Mouse (Mus musculus) heart, adult 2 months (tissue): ENCODE measurements around the gene Cd300ld4. TPM values are rescaled to one million over a fixed set of nuclear protein-coding genes. Genes with fewer than 3 reads are reported as not detected.
"Not testable (repeated sequence)": the region's sequence is repeated elsewhere in the genome, so short reads cannot be mapped to it uniquely, and the experiment has no call there.

Source experiments
- DNase-seq, 2 experiments: peaks; one replicate each; pipeline ENCODE4 v3.0.0; 2021
- H3K27ac ChIP-seq: fragments of 200-600 bp; 2 replicates; pipeline ENCODE4 v1.8.1; 2022
- H3K27me3 ChIP-seq: fragments of 200-500 bp; 2 replicates; pipeline ENCODE4 v1.6.1; 2012; ENCODE audit warnings: mild to moderate bottlenecking, low read length, inconsistent platforms, mixed read lengths; ENCODE audit not compliant: control insufficient read depth, insufficient read depth
- H3K36me3 ChIP-seq: fragments of 200-500 bp; 2 replicates; pipeline ENCODE4 v1.6.1; 2012; ENCODE audit warnings: low read length, inconsistent platforms; ENCODE audit not compliant: control insufficient read depth, insufficient read depth
- H3K4me1 ChIP-seq: fragments of 200-500 bp; 2 replicates; pipeline ENCODE4 v1.6.1; 2011; ENCODE audit warnings: low read length; ENCODE audit not compliant: control insufficient read depth, insufficient read depth
- H3K4me3 ChIP-seq: fragments of 200-600 bp; 2 replicates; pipeline ENCODE4 v1.8.1; 2022
- H3K79me2 ChIP-seq: fragments of 200-500 bp; replicated peaks from 2 replicates; pipeline ENCODE4 v1.6.1; 2012; ENCODE audit warnings: mild to moderate bottlenecking, inconsistent platforms, low read length, moderate library complexity, mixed read lengths; ENCODE audit not compliant: control insufficient read depth, insufficient read depth
- H3K9ac ChIP-seq: fragments of 200-500 bp; 2 replicates; pipeline ENCODE4 v1.6.1; 2012; ENCODE audit warnings: low read depth, mild to moderate bottlenecking, control low read depth, inconsistent platforms, low read length, mixed read lengths
- CTCF ChIP-seq: fragments of 200-600 bp; IDR thresholded peaks from 2 replicates; pipeline ENCODE4 v1.8.1; 2022; ENCODE audit warnings: antibody characterized with exemption, mild to moderate bottlenecking, moderate library complexity
- EP300 ChIP-seq: fragments of 200-500 bp; IDR thresholded peaks from 2 replicates; pipeline ENCODE4 v1.6.1; 2011; ENCODE audit warnings: low read depth, low read length, control low read depth; ENCODE audit not compliant: insufficient read depth
- POLR2A ChIP-seq: fragments of 200-500 bp; IDR thresholded peaks from 2 replicates; pipeline ENCODE4 v1.6.1; 2011; ENCODE audit warnings: mild to moderate bottlenecking, low read depth, low read length, control low read depth; ENCODE audit not compliant: insufficient read depth
- WGBS: fragments of 180-500 bp; shearing (Covaris S2); methylation state at CpG from one replicate; pipeline ENCODE4 v1.1.7; 2018; 5-methylcytosine and 5-hydroxymethylcytosine counted together
- intact Hi-C: fragments of 180-260 bp; cut with DNase I; formaldehyde crosslinking; loops from one replicate; pipeline ENCODE4 v1.15.1; 2025
- polyA plus RNA-seq: library from polyadenylated mRNA; depleted of rRNA; stranded (reverse); fragments of >200 nt; gene quantifications from 2 replicates; pipeline ENCODE4 v1.2.3, GENCODE M21; 2012
- total RNA-seq, 2 experiments: library from RNA; stranded (reverse); gene quantifications; 2 replicates each; pipeline ENCODE4 v1.2.3; 2021

The Cd300ld4 gene
- total and polyA plus RNA-seq, 3 experiments = 0.47 to 1.1 (median 0.52) TPM

- intact Hi-C loops = no loop called here
- WGBS = 4% methylated on average over 9 of the region's 9 CpGs
- Histone ChIP-seq H3K4me1 (no peaks in the 10 kb centered on the region), H3K27me3 (no peaks in the 10 kb centered on the region), H3K9ac (no peak overlapping the region), H3K79me2 (no peaks in the 10 kb centered on the region), H3K4me3 (no peak overlapping the region), H3K27ac (no peak overlapping the region), H3K36me3 (no peaks in the 10 kb centered on the region)
- no peak for DNase-seq
- no peak for TF ChIP-seq POLR2A
Measured at GRCm38 (mm10) chr11:115052206-115052605, 25.4 kb upstream of the Cd300ld4 start.

GRCm38 (mm10) chr11:115049282-115049895 is 22.6 kb upstream of the Cd300ld4 start:
- TF ChIP-seq EP300 (no peak), CTCF (peak; percentile 58)
- Histone ChIP-seq H3K79me2 (no peaks in the 10 kb centered on the region), H3K36me3 (no peaks in the 10 kb centered on the region), H3K4me3 (no peak overlapping the region), H3K27ac (no peak overlapping the region), H3K9ac (no peak overlapping the region), H3K4me1 (no peaks in the 10 kb centered on the region), H3K27me3 (no peaks in the 10 kb centered on the region)
- DNase-seq = no peak
- intact Hi-C loops = loop anchor here (10.0 kb wide), 1 partner anchor 235 kb away; no protein-coding TSS in a partner anchor
- WGBS = 28% methylated on average over 3 of the region's 3 CpGs

GRCm38 (mm10) chr11:115048259-115048658 is 21.4 kb upstream of the Cd300ld4 start, which contains the start of gene Cd300ld3:
Gene Cd300ld3, minus strand, starts transcription at chr11:115048409.
- TF ChIP-seq POLR2A (no peak), CTCF (no peak), EP300 (no peak)
- Histone ChIP-seq H3K27me3 (no peaks in the 10 kb centered on the region), H3K4me1 (no peaks in the 10 kb centered on the region), H3K36me3 (no peaks in the 10 kb centered on the region), H3K27ac (no peak within 1 kb of the TSS), H3K4me3 (no peak within 1 kb of the TSS), H3K9ac (no peak within 1 kb of the TSS), H3K79me2 (no peaks in the 10 kb centered on the region)
- intact Hi-C loops = loop anchor here (10.0 kb wide), 1 partner anchor 233 kb away; no protein-coding TSS in a partner anchor
- 53% methylated on average over 2 of the region's 2 CpGs for WGBS
- no peak for DNase-seq

GRCm38 (mm10) chr11:115037669-115038068 is 10.9 kb upstream of the Cd300ld4 start, which contains the start of gene Cd300ld5:
Gene Cd300ld5, minus strand, starts transcription at chr11:115037769.
- H3K27ac ChIP-seq, H3K27me3 ChIP-seq, H3K79me2 ChIP-seq, H3K9ac ChIP-seq, H3K4me1 ChIP-seq, H3K36me3 ChIP-seq, H3K4me3 ChIP-seq, intact Hi-C loops, DNase-seq: not testable (repeated sequence)
- WGBS = no CpG with 5 or more reads among the region's 6 CpGs

- H3K79me2 ChIP-seq, H3K36me3 ChIP-seq, H3K9ac ChIP-seq, DNase-seq, H3K4me1 ChIP-seq, H3K27me3 ChIP-seq, H3K4me3 ChIP-seq, intact Hi-C loops, H3K27ac ChIP-seq: not testable (repeated sequence)
- no CpG with 5 or more reads among the region's 7 CpGs for WGBS
Measured at GRCm38 (mm10) chr11:115016093-115016492, 10.7 kb downstream of the Cd300ld4 start, which contains the start of gene Cd300ld2. Gene Cd300ld2, minus strand, starts transcription at chr11:115016193.

GRCm38 (mm10) chr11:115004070-115004469 is 22.7 kb downstream of the Cd300ld4 start:
- H3K4me1 ChIP-seq = no peaks in the 10 kb centered on the region; the same call in 1 of the 2 replicates
- TF ChIP-seq CTCF (no peak), POLR2A (no peak), EP300 (no peak)
- no peak overlapping the region for H3K4me3 ChIP-seq
- intact Hi-C loops = no loop called here
- no peak overlapping the region for H3K9ac ChIP-seq
- no peaks in the 10 kb centered on the region for H3K27me3 ChIP-seq
- DNase-seq = peak in 1 of 2 experiments; percentile 28
- H3K27ac ChIP-seq = no peak overlapping the region
- no peaks in the 10 kb centered on the region for H3K36me3 ChIP-seq
- H3K79me2 ChIP-seq = no peaks in the 10 kb centered on the region
- WGBS = 66% methylated on average over 5 of the region's 5 CpGs
